ENCODE assay signal across 16 mouse cellular contexts in the genomic region with DNA sequence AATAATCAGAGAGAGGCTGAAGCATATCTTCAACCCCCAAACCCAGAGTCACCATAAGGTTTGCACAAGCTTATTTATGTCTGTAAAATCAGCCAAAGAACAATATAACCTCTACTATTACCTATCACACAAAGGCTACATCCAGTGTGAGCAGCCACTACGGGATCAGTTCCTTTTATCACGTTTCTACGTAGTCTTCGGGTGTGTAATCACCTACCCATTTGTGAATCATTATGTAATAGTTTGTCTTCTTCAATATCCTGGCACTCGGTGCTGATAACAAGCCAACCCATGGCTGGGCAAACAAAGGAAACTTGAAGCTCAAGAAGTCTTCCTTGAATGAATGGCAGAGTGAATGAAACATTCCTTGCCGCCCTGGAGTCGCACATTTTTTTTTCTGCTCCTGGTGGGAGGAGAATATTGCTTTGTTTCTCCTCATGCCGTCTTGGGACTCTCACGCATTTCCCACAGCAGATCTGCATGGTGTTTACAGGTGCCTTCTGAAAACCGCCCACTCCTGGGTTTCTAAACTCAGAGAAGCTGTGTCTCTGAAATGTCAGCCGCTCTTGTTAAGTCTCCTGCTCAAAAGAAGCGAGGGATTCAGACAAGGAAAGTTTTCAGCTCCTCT. TPM values are rescaled to one million over a fixed set of nuclear protein-coding genes. Genes with fewer than 3 reads are reported as not detected.
DNase-seq lines count a peak whose midpoint lies in the region; ATAC-seq and TF ChIP-seq lines count a peak whose summit lies in the region.
"Had no signal": no experiment of that assay in that cellular context is flagged by ENCODE, and none has a peak within 500 bp of the region (broad histone marks: within the 10 kb centered on the region; RNA-seq: fewer than 3 reads in every experiment).

No protein-coding gene starts in this region.

- 59% methylated on average over 12 of the region's 12 CpGs for WGBS in hindbrain, embryonic 16.5 days
- WGBS in hindbrain, embryonic 12.5 days, result 72% methylated on average over 12 of the region's 12 CpGs
- WGBS in midbrain, embryonic 16.5 days, result 70% methylated on average over 12 of the region's 12 CpGs
- 72% methylated on average over 12 of the region's 12 CpGs for WGBS in midbrain, embryonic 14.5 days
- WGBS in cerebellum, adult 2 months, result 53% methylated on average over 12 of the region's 12 CpGs

- no peak overlapping the region for H3K4me3 ChIP-seq in hindbrain, embryonic 16.5 days (ENCODE audit: low read length)
- H3K4me3 ChIP-seq in hindbrain, embryonic 12.5 days, result no peak overlapping the region
- H3K4me3 ChIP-seq in midbrain, embryonic 16.5 days (ENCODE audit: low read depth, low read length), result no peak overlapping the region
- H3K4me3 ChIP-seq in midbrain, embryonic 14.5 days (replicated peaks; ENCODE audit: low read depth, low read length), result no peak overlapping the region
- no peak overlapping the region for H3K4me3 ChIP-seq in cerebellum, adult 2 months (replicated peaks; ENCODE audit: insufficient read depth, low read depth, low read length)
- H3K4me3 ChIP-seq: limb, embryonic 10.5 days; liver, embryonic 15.5 days; midbrain, embryonic 13.5 days; neural tube, embryonic 12.5 days had no signal

- H3K4me2 ChIP-seq in hindbrain, embryonic 16.5 days (ENCODE audit: low read length), result peak overlapping the region; percentile 10; the same call in 1 of the 2 replicates
- H3K4me2 ChIP-seq in hindbrain, embryonic 12.5 days (replicated peaks), result no peak overlapping the region
- no peak overlapping the region for H3K4me2 ChIP-seq in midbrain, embryonic 16.5 days (ENCODE audit: low read length)
- no peak overlapping the region for H3K4me2 ChIP-seq in midbrain, embryonic 14.5 days (ENCODE audit: low read length)
- H3K4me2 ChIP-seq: liver, embryonic 15.5 days; midbrain, embryonic 13.5 days; neural tube, embryonic 12.5 days had no signal

- H3K36me3 ChIP-seq in hindbrain, embryonic 16.5 days (ENCODE audit: control insufficient read depth, insufficient read depth, low read length), result no peaks in the 10 kb centered on the region
- H3K36me3 ChIP-seq in hindbrain, embryonic 12.5 days, result no peaks in the 10 kb centered on the region
- no peaks in the 10 kb centered on the region for H3K36me3 ChIP-seq in midbrain, embryonic 16.5 days (ENCODE audit: control insufficient read depth, insufficient read depth, low read length)
- H3K36me3 ChIP-seq in midbrain, embryonic 14.5 days (ENCODE audit: control insufficient read depth, insufficient read depth, low read length), result no peaks in the 10 kb centered on the region
- H3K36me3 ChIP-seq: limb, embryonic 10.5 days; liver, embryonic 15.5 days; midbrain, embryonic 13.5 days; neural tube, embryonic 12.5 days had no signal

- no peak for ATAC-seq in hindbrain, embryonic 16.5 days
- ATAC-seq in hindbrain, embryonic 12.5 days (ENCODE audit: low FRiP score), result no peak
- ATAC-seq in midbrain, embryonic 16.5 days, result no peak
- ATAC-seq in midbrain, embryonic 14.5 days (ENCODE audit: low FRiP score, low TSS enrichment), result no peak
- ATAC-seq: forebrain, embryonic 16.5 days; intestine, postnatal 0 days; midbrain, embryonic 13.5 days had no signal

- no peaks in the 10 kb centered on the region for H3K27me3 ChIP-seq in hindbrain, embryonic 16.5 days (replicated peaks; ENCODE audit: control insufficient read depth, insufficient read depth, low read length)
- H3K27me3 ChIP-seq in hindbrain, embryonic 12.5 days, result no peaks in the 10 kb centered on the region
- no peaks in the 10 kb centered on the region for H3K27me3 ChIP-seq in midbrain, embryonic 16.5 days (ENCODE audit: control insufficient read depth, insufficient read depth, low read depth, low read length)
- H3K27me3 ChIP-seq in midbrain, embryonic 14.5 days (ENCODE audit: control insufficient read depth, insufficient read depth, low read length), result no peaks in the 10 kb centered on the region
- no peaks in the 10 kb centered on the region for H3K27me3 ChIP-seq in cerebellum, adult 2 months (ENCODE audit: control insufficient read depth, insufficient read depth, low read length)
- H3K27me3 ChIP-seq: liver, embryonic 15.5 days; midbrain, embryonic 13.5 days; neural tube, embryonic 12.5 days had no signal

- no peaks in the 10 kb centered on the region for H3K4me1 ChIP-seq in hindbrain, embryonic 16.5 days (ENCODE audit: control insufficient read depth, insufficient read depth, low read depth, low read length)
- H3K4me1 ChIP-seq in hindbrain, embryonic 12.5 days, result no peaks in the 10 kb centered on the region; the same call in 1 of the 2 replicates
- H3K4me1 ChIP-seq in midbrain, embryonic 16.5 days (ENCODE audit: control insufficient read depth, insufficient read depth, low read length), result no peaks in the 10 kb centered on the region
- H3K4me1 ChIP-seq in midbrain, embryonic 14.5 days (ENCODE audit: control insufficient read depth, insufficient read depth, low read length), result no peaks in the 10 kb centered on the region
- H3K4me1 ChIP-seq in cerebellum, adult 2 months (ENCODE audit: control insufficient read depth, insufficient read depth, low read length), result no peaks in the 10 kb centered on the region
- H3K4me1 ChIP-seq: liver, embryonic 15.5 days; midbrain, embryonic 13.5 days; neural tube, embryonic 12.5 days had no signal

- no peak for TF ChIP-seq POLR2A in cerebellum, adult 2 months (IDR thresholded peaks at IDR 0.05; ENCODE audit: borderline replicate concordance, insufficient read depth, low read length)

- no peak overlapping the region for H3K9ac ChIP-seq in hindbrain, embryonic 16.5 days (ENCODE audit: low read depth, low read length)
- H3K9ac ChIP-seq in hindbrain, embryonic 12.5 days, result no peak overlapping the region
- no peak overlapping the region for H3K9ac ChIP-seq in midbrain, embryonic 16.5 days (ENCODE audit: low read depth, low read length)
- H3K9ac ChIP-seq in midbrain, embryonic 14.5 days (replicated peaks; ENCODE audit: low read length), result no peak overlapping the region
- H3K9ac ChIP-seq: liver, embryonic 15.5 days; midbrain, embryonic 13.5 days; neural tube, embryonic 12.5 days had no signal

- H3K9me3 ChIP-seq in hindbrain, embryonic 16.5 days (ENCODE audit: control insufficient read depth, low read length), result no peaks in the 10 kb centered on the region
- H3K9me3 ChIP-seq in hindbrain, embryonic 12.5 days (replicated peaks), result no peaks in the 10 kb centered on the region
- no peaks in the 10 kb centered on the region for H3K9me3 ChIP-seq in midbrain, embryonic 16.5 days (replicated peaks; ENCODE audit: control insufficient read depth, low read length, poor library complexity, severe bottlenecking)
- H3K9me3 ChIP-seq in midbrain, embryonic 14.5 days (ENCODE audit: control insufficient read depth, low read length), result no peaks in the 10 kb centered on the region
- H3K9me3 ChIP-seq: limb, embryonic 10.5 days; liver, embryonic 15.5 days; midbrain, embryonic 13.5 days; neural tube, embryonic 12.5 days had no signal

- H3K27ac ChIP-seq in hindbrain, embryonic 16.5 days (ENCODE audit: low read depth, low read length), result no peak overlapping the region; the same call in 1 of the 2 replicates
- H3K27ac ChIP-seq in hindbrain, embryonic 12.5 days, result no peak overlapping the region
- peak overlapping the region; percentile 2; the same call in 1 of the 2 replicates for H3K27ac ChIP-seq in midbrain, embryonic 16.5 days (ENCODE audit: low read length)
- H3K27ac ChIP-seq in midbrain, embryonic 14.5 days (replicated peaks; ENCODE audit: low read depth, low read length), result no peak overlapping the region
- H3K27ac ChIP-seq in cerebellum, adult 2 months (ENCODE audit: insufficient read depth, low read length), result no peak overlapping the region
- H3K27ac ChIP-seq: limb, embryonic 10.5 days; liver, embryonic 15.5 days; midbrain, embryonic 13.5 days; neural tube, embryonic 12.5 days had no signal

- TF ChIP-seq CTCF in cerebellum, adult 2 months (IDR thresholded peaks at IDR 0.05; ENCODE audit: borderline replicate concordance, insufficient read depth, low read depth, low read length), result no peak

- intact Hi-C loops in left cerebral cortex, postnatal 14 days (cut with DNase I), result no loop called here

- DNase-seq in midbrain, embryonic 14.5 days, result no peak
- DNase-seq in left cerebral cortex, postnatal 14 days (ENCODE audit: low spot score in 2 of 2), result peak; percentile 54 to 78
- no peak for DNase-seq in cerebellum, adult 2 months
- no peak for DNase-seq in retina, embryonic 14.5 days (ENCODE audit: low spot score)
- DNase-seq: adrenal gland, postnatal 14 days; cerebellum, adult 9-10 months; kidney, postnatal 36 days had no signal

RNA-seq across cellular contexts. Expression of gene Nfib, which starts 21.3 kb away (rescaled TPM):
- polyA plus RNA-seq in hindbrain, embryonic 16.5 days (2015; fragmentation: Nextera tagmentation; extraction: Ambion mirVana), result 67.4 and 75.7 TPM in 2 replicates
- 58.4 and 63.1 TPM in 2 replicates for polyA plus RNA-seq in hindbrain, embryonic 12.5 days (2016; fragmentation: Nextera tagmentation; extraction: Ambion mirVana)
- 47.2 and 51.4 TPM in 2 replicates for polyA plus RNA-seq in midbrain, embryonic 16.5 days (2015; fragmentation: Nextera tagmentation; extraction: Ambion mirVana)
- 64.4 and 72.0 TPM in 2 replicates for polyA plus RNA-seq in midbrain, embryonic 14.5 days (2014; fragmentation: Nextera tagmentation; extraction: Ambion mirVana)
- 100 to 1,000 TPM in 1 of 2 experiments, 10 to 100 TPM in 1; 94.4 to 100 TPM for total RNA-seq in left cerebral cortex, postnatal 14 days (2021)
- polyA plus RNA-seq in cerebellum, adult 2 months (2012; rRNA removed), result 44.3 and 45.5 TPM in 2 replicates

Comparison
In these comparisons a context has a peak if more than half of its experiments do, and no peak if none do; other contexts are left out.
1. DNase-seq: peak in left cerebral cortex, postnatal 14 days (2 of 2); none in midbrain, embryonic 14.5 days (single experiment), cerebellum, adult 2 months (0 of 2) and retina, embryonic 14.5 days (single experiment).